Mouse (Mus musculus) stomach, postnatal 0 days (tissue): ENCODE results near the gene Foxn2.

Source experiments
- CTCF ChIP-seq: IDR thresholded peaks from 2 replicates; pipeline ENCODE4 v1.5.1; 2016; ENCODE audit warnings: antibody characterized with exemption, low read depth, mild to moderate bottlenecking, moderate library complexity
- EP300 ChIP-seq: optimal IDR thresholded peaks from 2 replicates; pipeline ENCODE3; 2016; ENCODE audit warnings: antibody characterized with exemption

- TF ChIP-seq CTCF (no peak), EP300 (no peak)
Observed at GRCm38 (mm10) chr17:88531176-88531575, 90.7 kb downstream of the Foxn2 start.
